Mouse (Mus musculus) heart, embryonic 14.5 days (tissue): ENCODE results near the gene Rtkn2. TPM values are rescaled to one million over a fixed set of nuclear protein-coding genes. Genes with fewer than 3 reads are reported as not detected.

Source experiments
- ATAC-seq: fragments of 200-750 bp; cut with Nextera tagmentation; 2 replicates; pipeline ENCODE4 v1.8.0; 2017; ENCODE audit warnings: low read depth, moderate TSS enrichment; ENCODE audit not compliant: insufficient number of reproducible peaks, insufficient read depth, low FRiP score
- H3K27ac ChIP-seq, 2 experiments: fragments of 200-500 bp in 1 of 2; fragments of 300-500 bp in 1 of 2; sonication (generic) in 1 of 2; replicated peaks in 1 of 2; 2 replicates each; pipeline ENCODE4 v1.5.1; 2012 to 2014; ENCODE audit warnings: low read depth in 2 of 2, low read length in 2 of 2, control low read depth in 1 of 2, mild to moderate bottlenecking in 1 of 2, mixed read lengths in 1 of 2; ENCODE audit not compliant: control insufficient read depth in 1 of 2, insufficient read depth in 1 of 2
- H3K27me3 ChIP-seq: fragments of 300-500 bp; sonication (generic); 2 replicates; pipeline ENCODE4 v1.6.1; 2014; ENCODE audit warnings: mild to moderate bottlenecking, low read length, control low read depth; ENCODE audit not compliant: control insufficient read depth, insufficient read depth
- H3K36me3 ChIP-seq: fragments of 300-500 bp; sonication (generic); 2 replicates; pipeline ENCODE4 v1.6.1; 2014; ENCODE audit warnings: mild to moderate bottlenecking, control low read depth, low read length, mixed read lengths; ENCODE audit not compliant: control insufficient read depth, insufficient read depth
- H3K4me1 ChIP-seq, 2 experiments: fragments of 200-500 bp in 1 of 2; fragments of 300-500 bp in 1 of 2; sonication (generic) in 1 of 2; 2 replicates each; pipeline ENCODE4 v1.6.1; 2012 to 2014; ENCODE audit warnings: low read length in 2 of 2, control low read depth in 1 of 2, mixed read lengths in 1 of 2; ENCODE audit not compliant: control insufficient read depth in 2 of 2, insufficient read depth in 2 of 2
- H3K4me2 ChIP-seq: fragments of 300-500 bp; sonication (generic); 2 replicates; pipeline ENCODE4 v1.6.1; 2014; ENCODE audit warnings: mild to moderate bottlenecking, low read length
- H3K4me3 ChIP-seq, 2 experiments: fragments of 200-500 bp in 1 of 2; fragments of 300-500 bp in 1 of 2; sonication (generic) in 1 of 2; 2 replicates each; pipeline ENCODE4 v1.5.1; 2012 to 2014; ENCODE audit warnings: low read length in 2 of 2, mild to moderate bottlenecking in 2 of 2, control low read depth in 1 of 2, low read depth in 1 of 2, moderate library complexity in 1 of 2; ENCODE audit not compliant: control insufficient read depth in 1 of 2, insufficient read depth in 1 of 2
- H3K9ac ChIP-seq: fragments of 300-500 bp; sonication (generic); 2 replicates; pipeline ENCODE4 v1.6.1; 2014; ENCODE audit warnings: mild to moderate bottlenecking, low read length
- H3K9me3 ChIP-seq: fragments of 300-500 bp; sonication (generic); 2 replicates; pipeline ENCODE4 v1.6.1; 2016; ENCODE audit warnings: low read length, control low read depth; ENCODE audit not compliant: control insufficient read depth
- WGBS: fragments of 180-500 bp; shearing (Covaris S2); extraction: QIAGEN DNeasy Blood & Tissue Kit; methylation state at CpG from one replicate; pipeline ENCODE4 v1.1.7; 2014; 5-methylcytosine and 5-hydroxymethylcytosine counted together
- polyA plus RNA-seq: library from polyadenylated mRNA; unstranded; fragments of >200 nt; fragmentation: Nextera tagmentation; extraction: Ambion mirVana; gene quantifications from 2 replicates; pipeline ENCODE4 v1.2.1, GENCODE M21; 2014

Rtkn2 gene
- polyA plus RNA-seq, 1 experiment from 2014 or later, result 7.3 TPM

GRCm38 (mm10) chr10:68052307-68052706 lies 72.9 kb downstream of the Rtkn2 start:
- H3K9me3 ChIP-seq, result no peaks in the 10 kb centered on the region
- WGBS, result 85% methylated on average over 8 of the region's 8 CpGs
- H3K27ac ChIP-seq, result no peak overlapping the region
- ATAC-seq, result no peak
- no peak overlapping the region for H3K4me3 ChIP-seq
- no peaks in the 10 kb centered on the region for H3K27me3 ChIP-seq
- no peak overlapping the region for H3K4me2 ChIP-seq
- H3K4me1 ChIP-seq, result no peaks in the 10 kb centered on the region; a peak in 1 of 4 replicates
- no peak overlapping the region for H3K9ac ChIP-seq
- H3K36me3 ChIP-seq, result no peaks in the 10 kb centered on the region

- Histone ChIP-seq H3K4me2 (no peak overlapping the region), H3K36me3 (no peaks in the 10 kb centered on the region), H3K27me3 (no peaks in the 10 kb centered on the region), H3K9me3 (peaks cover 3% of the 10 kb centered on the region; the same call in 1 of the 2 replicates), H3K4me3 (no peak overlapping the region), H3K27ac (no peak overlapping the region), H3K4me1 (no peaks in the 10 kb centered on the region), H3K9ac (no peak overlapping the region)
- WGBS, result 79% methylated on average over 5 of the region's 5 CpGs
- ATAC-seq, result no peak
Observed at GRCm38 (mm10) chr10:68054131-68054530, 74.8 kb downstream of the Rtkn2 start.

GRCm38 (mm10) chr10:68054706-68055105 lies 75.3 kb downstream of the Rtkn2 start:
- Histone ChIP-seq H3K9me3 (peaks cover 3% of the 10 kb centered on the region; the same call in 1 of the 2 replicates), H3K9ac (no peak overlapping the region), H3K4me2 (no peak overlapping the region), H3K4me3 (no peak overlapping the region), H3K36me3 (no peaks in the 10 kb centered on the region), H3K27me3 (no peaks in the 10 kb centered on the region), H3K27ac (no peak overlapping the region), H3K4me1 (no peaks in the 10 kb centered on the region)
- WGBS, result 82% methylated on average over 6 of the region's 6 CpGs
- ATAC-seq, result no peak

GRCm38 (mm10) chr10:68057841-68058240 lies 78.5 kb downstream of the Rtkn2 start:
- no peak overlapping the region for H3K9ac ChIP-seq
- H3K4me3 ChIP-seq, result no peak overlapping the region
- H3K4me1 ChIP-seq, result no peaks in the 10 kb centered on the region
- no peak for ATAC-seq
- H3K36me3 ChIP-seq, result no peaks in the 10 kb centered on the region
- 88% methylated on average over 3 of the region's 3 CpGs for WGBS
- H3K9me3 ChIP-seq, result peaks cover 3% of the 10 kb centered on the region; the same call in 1 of the 2 replicates
- no peak overlapping the region for H3K27ac ChIP-seq
- no peak overlapping the region for H3K4me2 ChIP-seq
- no peaks in the 10 kb centered on the region for H3K27me3 ChIP-seq

- no peak overlapping the region for H3K9ac ChIP-seq
- no peaks in the 10 kb centered on the region for H3K36me3 ChIP-seq
- H3K4me1 ChIP-seq, result no peaks in the 10 kb centered on the region
- no peaks in the 10 kb centered on the region for H3K27me3 ChIP-seq
- H3K9me3 ChIP-seq, result peaks cover 3% of the 10 kb centered on the region; the same call in 1 of the 2 replicates
- H3K4me2 ChIP-seq, result no peak overlapping the region
- ATAC-seq, result no peak
- 100% methylated on average over 1 of the region's 1 CpGs for WGBS
- no peak overlapping the region for H3K4me3 ChIP-seq
- no peak overlapping the region for H3K27ac ChIP-seq
Observed at GRCm38 (mm10) chr10:68058378-68058777, 79.0 kb downstream of the Rtkn2 start.

GRCm38 (mm10) chr10:68060590-68061248 lies 81.3 kb downstream of the Rtkn2 start:
- peaks cover 3% of the 10 kb centered on the region; the same call in 1 of the 2 replicates for H3K9me3 ChIP-seq
- ATAC-seq, result no peak
- no peak overlapping the region for H3K27ac ChIP-seq

GRCm38 (mm10) chr10:68061249-68061615 lies 81.9 kb downstream of the Rtkn2 start:
- peaks cover 3% of the 10 kb centered on the region; the same call in 1 of the 2 replicates for H3K9me3 ChIP-seq
- no peaks in the 10 kb centered on the region for H3K36me3 ChIP-seq
- no peaks in the 10 kb centered on the region for H3K27me3 ChIP-seq
- no peak overlapping the region for H3K9ac ChIP-seq
- H3K4me3 ChIP-seq, result no peak overlapping the region
- H3K27ac ChIP-seq, result no peak overlapping the region
- ATAC-seq, result no peak
- 85% methylated on average over 8 of the region's 8 CpGs for WGBS
- no peak overlapping the region for H3K4me2 ChIP-seq
- H3K4me1 ChIP-seq, result no peaks in the 10 kb centered on the region

More at GRCm38 (mm10) chr10:68060590-68061248, 81.3 kb downstream of the Rtkn2 start:
- no peak overlapping the region for H3K4me3 ChIP-seq
- H3K4me2 ChIP-seq, result no peak overlapping the region
- H3K36me3 ChIP-seq, result no peaks in the 10 kb centered on the region
- H3K4me1 ChIP-seq, result no peaks in the 10 kb centered on the region
- no peak overlapping the region for H3K9ac ChIP-seq
- 69% methylated on average over 16 of the region's 16 CpGs for WGBS
- H3K27me3 ChIP-seq, result no peaks in the 10 kb centered on the region
